Mouse (Mus musculus): Measurements from ENCODE around the gene Sqstm1.

GRCm38 (mm10) chr11:50258310-50258709 is 47.7 kb upstream of the Sqstm1 start:
- TF ChIP-seq POLR2A (IDR thresholded peaks at IDR 0.05; ENCODE audit: extremely low read depth, insufficient read depth, low read length): no peak
- TF ChIP-seq CTCF (IDR thresholded peaks at IDR 0.05; ENCODE audit: low read depth, low read length): no peak

Measured in liver, adult 2 months (tissue).